Mouse (Mus musculus) forebrain, embryonic 12.5 days (tissue): ENCODE measurements around the gene Nab1. TPM values are rescaled to one million over a fixed set of nuclear protein-coding genes. Genes with fewer than 3 reads are reported as not detected.

ENCODE experiments used
- ATAC-seq: fragments of 200-750 bp; cut with Nextera tagmentation; 2 replicates; pipeline ENCODE4 v1.8.0; 2017; ENCODE audit warnings: moderate TSS enrichment; ENCODE audit not compliant: low FRiP score
- H3K27ac ChIP-seq: fragments of 300-500 bp; sonication (generic); 2 replicates; pipeline ENCODE4 v1.5.1; 2016; ENCODE audit warnings: mild to moderate bottlenecking
- H3K27me3 ChIP-seq: fragments of 300-500 bp; sonication (generic); 2 replicates; pipeline ENCODE4 v1.6.1; 2016; ENCODE audit warnings: mild to moderate bottlenecking
- H3K36me3 ChIP-seq: fragments of 300-500 bp; sonication (generic); replicated peaks from 2 replicates; pipeline ENCODE4 v1.6.1; 2016; ENCODE audit warnings: mild to moderate bottlenecking
- H3K4me1 ChIP-seq: fragments of 300-500 bp; sonication (generic); 2 replicates; pipeline ENCODE4 v1.6.1; 2016
- H3K4me2 ChIP-seq: fragments of 300-500 bp; sonication (generic); 2 replicates; pipeline ENCODE4 v1.6.1; 2016; ENCODE audit warnings: mild to moderate bottlenecking, moderate library complexity
- H3K4me3 ChIP-seq: fragments of 300-500 bp; sonication (generic); replicated peaks from 2 replicates; pipeline ENCODE4 v1.5.1; 2016; ENCODE audit warnings: mild to moderate bottlenecking
- H3K9ac ChIP-seq: fragments of 300-500 bp; sonication (generic); 2 replicates; pipeline ENCODE4 v1.6.1; 2016; ENCODE audit warnings: mild to moderate bottlenecking
- H3K9me3 ChIP-seq: fragments of 300-500 bp; sonication (generic); 2 replicates; pipeline ENCODE4 v1.6.1; 2016
- WGBS: fragments of 180-500 bp; shearing (Covaris S2); methylation state at CpG from one replicate; pipeline ENCODE4 v1.1.7; 2016; 5-methylcytosine and 5-hydroxymethylcytosine counted together
- polyA plus RNA-seq: library from polyadenylated mRNA; unstranded; fragments of >200 nt; fragmentation: Nextera tagmentation; extraction: Ambion mirVana; gene quantifications from 2 replicates; pipeline ENCODE4 v1.2.1, GENCODE M21; 2016

Nab1 gene
- polyA plus RNA-seq, 1 experiment from 2014 or later, result 10.1 TPM

- Histone ChIP-seq H3K27me3 (no peaks in the 10 kb centered on the region), H3K9ac (no peak overlapping the region), H3K9me3 (no peaks in the 10 kb centered on the region), H3K27ac (no peak overlapping the region), H3K4me3 (no peak overlapping the region), H3K36me3 (no peaks in the 10 kb centered on the region), H3K4me1 (peaks cover 9% of the 10 kb centered on the region), H3K4me2 (no peak overlapping the region)
- ATAC-seq, result no peak
- 95% methylated on average over 3 of the region's 3 CpGs for WGBS
These were observed 34.6 kb downstream of the Nab1 start for GRCm38 (mm10) chr1:52465830-52466229.

- H3K27ac ChIP-seq, result no peak overlapping the region
- H3K4me3 ChIP-seq, result no peak overlapping the region
- peaks cover 3% of the 10 kb centered on the region; the same call in 1 of the 2 replicates for H3K4me1 ChIP-seq
- no peak for ATAC-seq
- 79% methylated on average over 3 of the region's 3 CpGs for WGBS
- no peaks in the 10 kb centered on the region for H3K9me3 ChIP-seq
- H3K36me3 ChIP-seq, result no peaks in the 10 kb centered on the region
- H3K9ac ChIP-seq, result no peak overlapping the region
- no peaks in the 10 kb centered on the region for H3K27me3 ChIP-seq
- no peak overlapping the region for H3K4me2 ChIP-seq
These were observed 35.2 kb downstream of the Nab1 start for GRCm38 (mm10) chr1:52465264-52465663.

DNA sequence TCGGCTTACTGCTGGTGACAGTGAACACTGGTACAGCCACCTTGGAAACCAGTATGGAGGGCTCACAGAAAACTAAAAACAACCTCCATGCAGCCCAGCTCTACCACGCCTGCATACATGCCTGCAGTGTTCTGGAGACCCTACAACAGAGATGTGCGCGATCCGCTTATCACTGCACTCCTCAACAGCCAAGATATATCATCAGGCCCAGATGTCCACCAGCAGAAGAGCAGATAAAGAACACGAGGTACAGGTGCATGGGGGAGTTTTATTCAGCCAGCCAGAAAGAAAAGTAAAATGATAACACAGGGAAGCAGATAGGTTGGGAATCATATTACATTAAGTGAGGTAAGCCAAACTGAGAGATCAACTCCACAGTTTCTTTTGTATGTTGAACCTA lies 37.2 kb downstream of the Nab1 start:
- ATAC-seq, result no peak
- no peaks in the 10 kb centered on the region for H3K27me3 ChIP-seq
- peaks cover 2% of the 10 kb centered on the region; the same call in 1 of the 2 replicates for H3K4me1 ChIP-seq
- no peak overlapping the region for H3K4me2 ChIP-seq
- H3K9ac ChIP-seq, result no peak overlapping the region
- H3K4me3 ChIP-seq, result no peak overlapping the region
- no peaks in the 10 kb centered on the region for H3K9me3 ChIP-seq
- H3K36me3 ChIP-seq, result no peaks in the 10 kb centered on the region
- H3K27ac ChIP-seq, result no peak overlapping the region
- WGBS, result 84% methylated on average over 6 of the region's 6 CpGs

GRCm38 (mm10) chr1:52456571-52456970 lies 43.9 kb downstream of the Nab1 start:
- Histone ChIP-seq H3K9ac (no peak overlapping the region), H3K4me2 (no peak overlapping the region), H3K4me1 (no peaks in the 10 kb centered on the region), H3K27ac (no peak overlapping the region), H3K27me3 (no peaks in the 10 kb centered on the region), H3K9me3 (no peaks in the 10 kb centered on the region), H3K36me3 (no peaks in the 10 kb centered on the region), H3K4me3 (no peak overlapping the region)
- 73% methylated on average over 7 of the region's 7 CpGs for WGBS
- no peak for ATAC-seq

DNA sequence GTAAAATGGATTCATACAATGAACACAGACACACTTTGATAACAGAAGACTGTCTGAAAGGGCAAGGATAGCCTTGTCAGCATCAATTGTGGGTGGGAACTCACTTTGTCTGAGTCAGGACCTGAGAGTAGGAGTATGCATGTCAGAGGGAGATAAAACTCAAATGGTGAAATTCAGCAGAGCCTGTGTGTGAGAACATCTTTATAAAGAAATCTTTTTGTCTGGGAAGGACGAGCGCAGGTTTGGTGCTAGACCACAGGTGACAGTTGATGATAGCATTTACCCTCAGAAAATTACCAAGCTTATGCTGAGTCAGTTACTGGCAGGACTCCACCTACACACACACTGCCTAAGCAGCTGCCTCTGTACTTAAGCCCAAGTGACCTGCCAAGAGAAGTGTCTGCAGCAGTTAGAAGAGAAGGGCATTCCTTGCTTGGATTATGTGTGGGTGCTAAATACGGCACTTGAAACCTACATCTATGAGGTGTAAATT lies 45.9 kb downstream of the Nab1 start:
- Histone ChIP-seq H3K9me3 (no peaks in the 10 kb centered on the region), H3K4me2 (no peak overlapping the region), H3K4me1 (no peaks in the 10 kb centered on the region), H3K27ac (no peak overlapping the region), H3K27me3 (no peaks in the 10 kb centered on the region), H3K4me3 (no peak overlapping the region), H3K36me3 (no peaks in the 10 kb centered on the region), H3K9ac (no peak overlapping the region)
- ATAC-seq, result no peak
- WGBS, result 83% methylated on average over 3 of the region's 3 CpGs

DNA sequence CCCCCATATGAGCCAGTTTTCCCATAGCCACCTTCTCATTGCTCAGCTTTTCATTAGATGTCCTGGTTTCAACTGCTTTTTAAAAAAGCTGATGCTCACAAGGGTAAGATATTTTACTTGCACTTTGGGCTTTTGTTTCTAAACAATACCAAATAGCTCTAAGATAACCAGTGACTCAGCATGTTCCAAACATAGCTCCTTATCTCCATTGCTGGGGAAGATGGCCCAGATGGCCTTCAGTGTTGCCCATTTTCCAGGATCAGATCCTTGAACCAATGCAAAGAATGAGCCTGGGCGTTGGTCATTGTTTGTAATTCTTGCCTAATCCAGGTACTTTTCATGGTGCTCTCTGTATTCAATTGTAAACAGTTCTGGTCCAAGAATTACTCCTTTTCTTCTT lies 49.1 kb downstream of the Nab1 start:
- ATAC-seq, result no peak
- Histone ChIP-seq H3K9me3 (no peaks in the 10 kb centered on the region), H3K27me3 (no peaks in the 10 kb centered on the region), H3K9ac (no peak overlapping the region), H3K4me2 (no peak overlapping the region), H3K27ac (no peak overlapping the region), H3K36me3 (no peaks in the 10 kb centered on the region), H3K4me1 (no peaks in the 10 kb centered on the region), H3K4me3 (no peak overlapping the region)
- WGBS, result 63% methylated on average over 1 of the region's 1 CpGs

GRCm38 (mm10) chr1:52435856-52436255 lies 64.6 kb downstream of the Nab1 start:
- H3K4me1 ChIP-seq, result no peaks in the 10 kb centered on the region
- no peak overlapping the region for H3K4me3 ChIP-seq
- no peak for ATAC-seq
- H3K36me3 ChIP-seq, result no peaks in the 10 kb centered on the region
- no peaks in the 10 kb centered on the region for H3K9me3 ChIP-seq
- 69% methylated on average over 6 of the region's 6 CpGs for WGBS
- H3K9ac ChIP-seq, result no peak overlapping the region
- no peak overlapping the region for H3K27ac ChIP-seq
- H3K4me2 ChIP-seq, result no peak overlapping the region
- no peaks in the 10 kb centered on the region for H3K27me3 ChIP-seq

DNA sequence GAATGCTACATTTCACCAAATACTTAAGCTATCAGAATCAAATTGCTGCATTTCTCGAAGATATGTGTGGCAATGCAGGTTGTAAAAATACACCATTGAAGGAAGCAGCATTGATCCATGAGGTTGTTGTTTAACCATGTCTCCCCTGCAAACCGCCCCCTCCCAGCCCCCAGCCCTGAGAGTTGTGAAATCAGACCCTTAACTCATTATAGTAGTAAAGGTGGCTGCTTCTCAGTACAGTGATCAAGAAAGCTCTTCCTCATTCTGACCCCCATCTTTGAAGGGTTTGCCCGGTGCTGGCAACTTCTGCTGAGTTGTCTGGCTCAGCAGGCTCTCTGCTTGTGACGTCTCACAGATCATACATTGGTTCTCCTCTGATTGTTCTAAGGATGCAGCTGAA lies 66.4 kb downstream of the Nab1 start:
- Histone ChIP-seq H3K9ac (no peak overlapping the region), H3K9me3 (no peaks in the 10 kb centered on the region), H3K4me1 (no peaks in the 10 kb centered on the region), H3K4me3 (no peak overlapping the region), H3K36me3 (no peaks in the 10 kb centered on the region), H3K27me3 (no peaks in the 10 kb centered on the region), H3K27ac (no peak overlapping the region), H3K4me2 (no peak overlapping the region)
- ATAC-seq, result no peak
- 79% methylated on average over 4 of the region's 4 CpGs for WGBS

- Histone ChIP-seq H3K36me3 (no peaks in the 10 kb centered on the region), H3K27ac (no peak overlapping the region), H3K4me3 (no peak overlapping the region), H3K27me3 (no peaks in the 10 kb centered on the region), H3K9me3 (no peaks in the 10 kb centered on the region), H3K4me2 (no peak overlapping the region), H3K4me1 (no peaks in the 10 kb centered on the region), H3K9ac (no peak overlapping the region)
- 77% methylated on average over 8 of the region's 8 CpGs for WGBS
- no peak for ATAC-seq
These were observed 68.7 kb downstream of the Nab1 start for GRCm38 (mm10) chr1:52431806-52432205.

GRCm38 (mm10) chr1:52430606-52431005 lies 69.9 kb downstream of the Nab1 start:
- H3K4me1 ChIP-seq, result no peaks in the 10 kb centered on the region
- no peaks in the 10 kb centered on the region for H3K36me3 ChIP-seq
- no peak overlapping the region for H3K27ac ChIP-seq
- H3K9ac ChIP-seq, result no peak overlapping the region
- 96% methylated on average over 2 of the region's 2 CpGs for WGBS
- no peak overlapping the region for H3K4me2 ChIP-seq
- H3K4me3 ChIP-seq, result no peak overlapping the region
- no peak for ATAC-seq
- no peaks in the 10 kb centered on the region for H3K9me3 ChIP-seq
- H3K27me3 ChIP-seq, result no peaks in the 10 kb centered on the region

DNA sequence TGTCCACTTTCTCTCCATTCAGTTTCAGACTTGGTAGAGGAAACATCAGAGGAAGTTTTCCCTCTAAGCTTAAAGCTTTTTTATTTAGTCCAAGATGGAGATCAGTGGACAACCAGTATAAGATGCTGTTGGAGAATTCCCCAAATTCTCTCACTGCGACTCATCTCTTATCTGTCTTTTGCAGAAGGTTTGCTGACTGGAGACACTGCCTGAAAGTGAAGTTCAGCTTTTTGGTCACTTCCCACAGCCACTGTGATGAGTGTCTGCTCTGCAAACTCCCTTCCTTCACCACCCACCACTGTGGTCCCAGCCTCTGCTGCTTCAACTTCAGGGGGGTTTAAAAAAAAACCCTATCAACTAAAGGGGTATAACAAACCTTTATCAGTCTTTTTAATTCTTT lies 70.4 kb downstream of the Nab1 start:
- WGBS, result 97% methylated on average over 1 of the region's 1 CpGs
- Histone ChIP-seq H3K9ac (no peak overlapping the region), H3K4me3 (no peak overlapping the region), H3K36me3 (no peaks in the 10 kb centered on the region), H3K9me3 (no peaks in the 10 kb centered on the region), H3K4me2 (no peak overlapping the region), H3K4me1 (no peaks in the 10 kb centered on the region), H3K27ac (no peak overlapping the region), H3K27me3 (no peaks in the 10 kb centered on the region)
- ATAC-seq, result no peak

GRCm38 (mm10) chr1:52427841-52428464 lies 72.5 kb downstream of the Nab1 start:
- 73% methylated on average over 2 of the region's 2 CpGs for WGBS
- Histone ChIP-seq H3K27me3 (no peaks in the 10 kb centered on the region), H3K4me1 (no peaks in the 10 kb centered on the region), H3K9me3 (no peaks in the 10 kb centered on the region), H3K4me2 (no peak overlapping the region), H3K4me3 (no peak overlapping the region), H3K9ac (no peak overlapping the region), H3K36me3 (no peaks in the 10 kb centered on the region), H3K27ac (no peak overlapping the region)
- no peak for ATAC-seq

DNA sequence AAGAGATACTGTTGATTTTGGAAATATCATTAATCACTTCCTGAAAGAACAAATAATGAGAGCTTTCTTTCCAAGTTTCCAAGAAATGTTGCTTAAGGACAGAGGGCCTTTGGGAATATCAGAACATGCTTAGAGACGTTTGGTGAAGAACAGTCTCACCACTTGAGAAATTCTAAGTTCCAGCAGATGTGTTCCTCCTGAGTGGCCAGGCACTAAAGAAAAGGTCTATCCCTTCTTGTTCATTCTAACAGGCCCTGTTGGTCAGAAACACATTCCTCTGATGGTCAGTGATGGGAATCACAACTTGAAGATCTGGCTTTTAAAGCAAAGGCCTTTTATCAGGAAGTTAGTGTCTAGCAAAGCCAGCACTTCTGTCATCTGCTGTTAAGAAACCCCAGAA lies 76.6 kb downstream of the Nab1 start:
- Histone ChIP-seq H3K9ac (no peak overlapping the region), H3K36me3 (no peaks in the 10 kb centered on the region), H3K9me3 (no peaks in the 10 kb centered on the region), H3K4me2 (no peak overlapping the region), H3K27ac (no peak overlapping the region), H3K4me3 (no peak overlapping the region), H3K27me3 (no peaks in the 10 kb centered on the region), H3K4me1 (no peaks in the 10 kb centered on the region)
- WGBS, result 91% methylated on average over 1 of the region's 1 CpGs
- no peak for ATAC-seq
